Mouse (Mus musculus) gastrocnemius, postnatal 14 days (tissue): ENCODE measurements at regions not wholly inside any gene's neighbourhood (a gene's known extent, or its start where the extent isn't known, plus 50 kb on each side); places are given as distances from the start of the nearest gene placed in this dataset.

ENCODE experiments used
- DNase-seq: peaks from one replicate; pipeline ENCODE4 v3.0.0; 2021; ENCODE audit warnings: mixed read lengths
- intact Hi-C: fragments of 180-260 bp; cut with DNase I; formaldehyde crosslinking; loops from one replicate; pipeline ENCODE4 v1.15.1; 2025; ENCODE audit warnings: low total_unique reads

DNA sequence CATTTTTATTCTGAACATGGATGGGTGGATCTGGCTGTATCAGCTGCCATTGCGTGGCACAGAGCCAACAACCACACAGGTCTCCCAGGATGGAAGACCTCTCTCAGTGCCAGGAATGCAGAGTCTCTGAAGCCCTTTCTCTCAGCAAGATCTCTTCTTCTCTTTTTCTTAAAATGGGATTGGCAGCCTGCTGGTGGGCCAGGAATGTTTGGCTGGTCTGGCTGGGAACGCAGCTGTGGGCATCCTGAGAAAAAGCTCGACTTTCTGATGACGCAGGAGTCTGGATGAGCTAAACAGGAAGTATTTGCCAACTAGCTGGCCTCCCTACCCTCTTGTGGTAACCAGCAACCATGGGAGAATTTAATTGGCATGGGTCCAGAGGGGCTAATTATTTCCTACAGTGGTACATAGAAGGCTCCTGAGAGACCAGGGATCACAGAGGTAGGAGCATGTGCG lies 89.4 kb upstream of the Lrig1 start:
- intact Hi-C loops = no loop called here

DNA sequence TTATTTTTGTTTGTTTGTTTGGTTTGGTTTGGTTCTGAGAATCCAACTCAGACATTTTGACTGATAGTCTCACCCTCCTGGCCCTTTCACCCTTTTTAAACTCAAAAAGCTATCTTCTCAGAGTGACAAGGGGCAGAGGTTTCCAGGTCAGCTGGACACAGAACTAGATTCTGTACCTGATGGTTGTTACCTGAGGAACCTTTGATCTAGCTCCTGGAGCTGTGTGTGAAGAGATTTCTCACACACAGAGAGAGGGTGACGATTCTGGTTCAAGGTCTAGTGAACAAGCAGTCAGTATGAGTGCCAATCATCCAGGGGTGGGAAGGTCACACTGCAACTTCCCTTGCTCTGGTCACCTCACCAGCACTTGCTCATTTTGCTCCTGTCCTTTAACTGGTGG lies 83.5 kb upstream of the Lrig1 start:
- intact Hi-C loops = no loop called here
- DNase-seq = no peak

More for the DNA sequence above, 89.4 kb upstream of the Lrig1 start:
- no peak for DNase-seq

DNA sequence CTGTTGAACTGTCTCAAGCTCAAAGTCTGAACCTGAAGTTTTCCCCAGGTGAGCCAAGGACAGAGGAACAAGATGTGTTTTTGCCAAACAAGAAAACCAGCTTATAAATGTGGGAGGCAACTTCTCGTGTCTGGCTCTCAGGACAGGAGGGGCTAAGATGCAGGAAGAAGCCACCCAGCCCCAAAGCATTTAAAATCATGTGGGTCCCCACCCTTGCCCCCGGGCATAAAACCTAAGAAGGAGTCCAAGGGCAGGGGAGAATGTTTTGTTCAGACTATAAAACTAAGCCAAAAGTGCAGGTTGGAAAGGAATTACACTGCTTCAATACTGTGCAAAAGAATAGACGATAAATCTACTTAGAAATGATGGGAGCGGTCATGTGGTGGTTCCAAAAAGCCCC lies 80.7 kb upstream of the Lrig1 start:
- DNase-seq = no peak
- intact Hi-C loops = no loop called here

DNA sequence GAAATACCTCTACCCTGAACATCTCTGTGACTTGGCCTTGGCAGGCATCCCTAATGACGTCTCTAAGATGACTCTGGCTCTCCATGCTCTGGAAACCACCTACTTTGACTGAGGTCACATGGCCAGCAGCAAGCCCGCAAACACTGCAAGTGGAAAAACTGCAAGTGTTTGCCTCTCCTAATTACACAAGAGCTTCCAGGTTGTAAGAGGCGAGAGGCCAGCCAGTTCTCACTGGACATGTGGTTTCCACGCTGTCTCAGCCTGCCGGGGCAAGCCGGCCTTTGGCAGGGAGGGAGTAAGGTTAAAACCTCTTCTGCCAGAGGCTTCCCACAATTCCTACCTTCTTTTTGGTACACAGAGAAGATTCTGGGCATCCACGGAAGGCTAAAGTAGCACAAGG lies 79.9 kb upstream of the Lrig1 start:
- peak; percentile 59 for DNase-seq
- intact Hi-C loops = no loop called here

DNA sequence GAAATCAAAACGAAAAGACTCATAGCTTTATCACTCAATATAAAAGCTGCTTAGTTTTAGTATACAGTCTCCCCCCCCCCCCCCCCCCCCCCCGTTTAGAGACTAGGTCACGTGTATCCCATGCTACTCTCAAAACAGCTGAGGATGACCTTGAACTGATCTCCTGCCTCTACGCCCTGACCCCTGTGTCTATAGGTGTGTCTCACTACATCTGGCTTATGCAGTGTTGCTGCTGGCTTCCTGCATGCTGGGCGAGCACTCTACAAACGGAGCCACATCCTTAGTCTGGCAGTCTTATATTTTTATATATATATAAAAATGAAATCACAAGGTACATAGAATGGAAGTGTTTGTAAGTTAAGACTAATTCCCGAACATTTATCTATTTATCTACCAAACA lies 79.3 kb upstream of the Lrig1 start:
- DNase-seq = no peak
- intact Hi-C loops = no loop called here

DNA sequence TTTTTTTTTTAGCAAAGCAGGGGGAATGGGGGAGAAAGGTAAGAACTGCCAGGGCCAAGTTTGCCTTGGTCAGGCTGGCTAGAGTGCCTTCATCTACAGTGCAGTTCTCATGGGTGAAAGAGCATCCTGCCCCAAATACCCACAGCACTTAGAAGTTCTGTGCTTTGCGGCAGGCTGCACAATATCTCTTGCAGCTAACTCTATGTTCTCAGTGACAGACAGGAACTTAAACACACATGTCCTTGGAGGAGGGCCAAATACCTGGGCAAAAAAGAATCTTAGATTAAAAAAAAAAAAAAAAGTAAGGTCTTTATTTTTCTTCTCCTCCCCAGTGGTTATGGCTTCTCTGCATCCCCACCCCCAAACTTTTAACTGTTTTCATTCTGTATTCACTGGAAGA lies 78.8 kb upstream of the Lrig1 start:
- no peak for DNase-seq
- intact Hi-C loops = no loop called here

DNA sequence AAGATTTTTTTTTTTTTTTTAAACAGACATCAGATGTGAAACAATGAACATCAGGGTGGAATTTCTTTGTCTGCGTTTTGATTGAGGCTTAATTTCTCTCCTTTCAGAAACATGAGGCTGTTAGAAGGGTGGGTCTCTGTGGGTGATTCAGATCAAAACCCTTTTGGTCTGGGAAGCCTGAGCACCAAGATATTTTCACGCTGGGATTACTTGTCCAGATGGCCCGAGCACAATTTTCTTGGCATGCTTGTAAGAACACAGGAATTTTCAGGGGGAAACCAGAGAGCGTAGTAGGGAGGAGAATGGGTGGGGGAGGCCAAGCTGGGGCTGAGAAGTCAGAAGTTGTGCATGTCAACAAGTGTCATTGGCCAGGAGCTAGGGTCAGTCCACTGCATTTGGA lies 76.6 kb upstream of the Lrig1 start:
- intact Hi-C loops = no loop called here
- DNase-seq = peak; percentile 41

DNA sequence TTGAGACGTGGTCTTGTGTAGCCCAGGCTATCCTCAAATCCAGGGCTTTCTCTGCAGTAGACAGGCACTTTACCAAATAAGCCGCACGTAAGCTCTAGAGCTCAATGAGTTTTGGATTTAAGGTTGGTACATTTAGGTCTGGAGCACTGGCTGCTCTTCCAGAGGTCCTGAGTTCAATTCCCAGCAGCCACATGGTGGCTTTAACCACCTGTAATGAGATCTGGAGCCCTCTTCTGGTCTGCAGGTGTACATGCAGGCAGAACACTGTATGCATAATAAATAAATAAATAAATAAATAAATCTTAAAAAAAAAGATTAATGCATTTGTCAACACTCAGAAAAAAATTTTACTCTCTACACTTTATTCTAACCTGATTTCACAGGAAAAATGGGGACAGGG lies 74.9 kb upstream of the Lrig1 start:
- no peak for DNase-seq
- intact Hi-C loops = no loop called here

DNA sequence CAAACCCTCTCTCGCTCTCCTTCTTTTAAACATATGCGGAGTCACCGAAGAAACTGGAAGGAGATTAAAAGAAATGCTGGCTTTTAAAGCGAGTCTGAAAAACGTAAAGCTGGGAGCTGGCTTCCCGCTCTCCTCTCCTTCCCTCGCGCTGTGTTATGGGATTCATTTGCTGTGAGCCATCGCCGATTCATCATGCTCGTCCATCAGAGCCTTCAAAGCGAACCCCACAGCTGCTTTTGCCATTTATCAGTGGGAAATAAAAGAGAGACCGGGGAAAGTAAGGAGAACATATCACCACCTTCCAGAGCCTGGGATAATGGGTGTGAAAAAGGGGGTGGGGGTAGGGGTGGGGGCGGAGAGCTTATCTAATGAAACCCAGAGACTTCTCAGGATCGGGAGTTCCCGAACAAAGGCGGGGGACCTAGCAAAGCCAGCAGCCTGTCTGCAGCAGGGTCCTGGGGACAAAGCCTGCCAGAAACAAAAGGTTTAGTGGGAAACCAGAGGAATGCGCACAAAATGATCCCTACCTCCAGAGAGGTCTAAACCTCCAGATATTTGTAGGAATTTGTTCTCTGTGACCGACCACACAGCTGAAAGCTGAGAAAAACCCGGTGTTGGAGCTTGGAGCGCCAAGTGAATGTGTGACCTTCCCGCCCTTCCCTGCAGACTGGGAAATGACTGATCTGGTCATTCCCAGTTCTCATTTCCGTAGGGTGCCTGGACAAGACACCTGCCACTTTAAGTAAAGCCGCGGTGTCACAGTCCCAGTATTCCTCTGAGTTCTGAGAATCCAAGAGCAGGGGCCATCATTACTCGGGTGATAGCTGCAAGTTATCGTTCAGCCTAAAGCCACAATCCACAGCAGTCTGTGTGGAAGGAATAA lies 73.9 kb upstream of the Lrig1 start:
- no peak for DNase-seq
- intact Hi-C loops = no loop called here

DNA sequence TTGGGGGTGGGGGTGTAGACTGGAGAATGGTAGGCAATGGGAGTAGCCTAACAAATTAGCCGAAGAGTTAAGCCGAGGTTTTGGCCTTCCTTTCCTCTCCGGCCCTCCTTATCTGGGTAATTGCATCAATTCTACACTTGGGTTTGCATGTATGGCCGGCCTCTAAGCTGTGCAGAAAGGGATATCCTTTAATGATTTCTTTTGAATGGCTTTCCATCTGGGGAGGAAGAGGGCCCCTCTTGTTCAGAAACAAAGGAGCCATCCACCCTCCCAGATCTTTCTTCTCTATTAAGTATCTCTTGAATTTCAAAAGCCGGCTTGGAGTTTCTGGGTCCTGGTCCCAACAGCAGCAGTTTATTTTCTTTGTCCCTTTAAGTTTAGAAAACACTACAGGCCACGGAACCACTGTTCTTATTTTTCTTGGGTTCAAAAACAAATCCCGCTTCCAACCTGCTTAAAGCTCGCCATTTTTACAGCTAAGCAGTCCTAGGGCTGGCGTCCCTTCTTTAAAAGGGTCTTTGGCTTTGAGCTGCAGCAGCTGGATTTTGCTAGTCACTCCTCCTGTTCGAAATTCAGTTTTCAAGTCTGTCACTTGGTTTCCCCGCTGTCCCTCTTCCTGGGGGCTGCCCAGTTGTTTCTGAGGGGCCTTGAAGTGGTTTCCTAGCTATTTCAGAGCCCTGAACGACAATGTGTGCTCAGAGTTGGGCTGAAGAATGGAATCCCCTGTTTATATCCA lies 73.1 kb upstream of the Lrig1 start:
- intact Hi-C loops = no loop called here
- DNase-seq = no peak

DNA sequence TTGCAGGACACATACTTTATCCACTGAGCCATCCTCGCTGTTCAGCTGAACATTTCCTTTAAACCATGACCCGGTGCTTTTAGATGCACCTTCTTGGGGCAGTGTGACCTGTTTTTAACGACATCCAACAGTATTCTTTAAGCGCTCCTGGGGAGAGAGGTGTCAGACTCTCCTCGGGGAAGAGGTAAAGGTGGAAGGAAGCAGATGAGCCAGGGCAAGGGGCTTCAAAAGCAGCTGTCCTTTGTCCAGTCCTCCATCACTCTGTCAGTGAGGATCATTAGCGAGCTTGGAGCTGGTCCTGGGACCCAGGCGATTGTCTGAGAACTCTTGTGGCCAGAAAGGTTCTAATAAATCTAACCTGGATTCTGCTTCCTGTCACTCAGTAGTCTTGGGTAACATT lies 72.4 kb upstream of the Lrig1 start:
- DNase-seq = no peak
- intact Hi-C loops = no loop called here

DNA sequence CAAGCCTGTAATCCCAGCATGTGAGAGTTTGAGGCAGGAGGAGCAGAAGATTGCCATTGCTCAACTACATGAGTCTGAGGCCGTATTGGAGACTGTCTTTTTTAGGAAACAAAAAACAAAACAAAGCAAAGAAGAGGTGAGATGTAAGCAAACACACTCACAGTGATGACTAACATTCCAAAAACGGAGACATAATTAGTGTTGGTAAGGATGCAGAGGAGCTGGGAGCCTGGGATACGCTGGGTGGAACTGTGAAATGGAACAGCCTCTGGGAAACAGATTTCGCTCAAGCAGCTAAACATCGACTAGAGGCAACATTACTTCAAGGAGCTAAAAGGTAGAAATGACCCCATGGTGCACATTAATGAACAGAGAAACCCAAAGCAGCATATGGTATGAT lies 68.3 kb upstream of the Lrig1 start:
- intact Hi-C loops = no loop called here
- DNase-seq = no peak

DNA sequence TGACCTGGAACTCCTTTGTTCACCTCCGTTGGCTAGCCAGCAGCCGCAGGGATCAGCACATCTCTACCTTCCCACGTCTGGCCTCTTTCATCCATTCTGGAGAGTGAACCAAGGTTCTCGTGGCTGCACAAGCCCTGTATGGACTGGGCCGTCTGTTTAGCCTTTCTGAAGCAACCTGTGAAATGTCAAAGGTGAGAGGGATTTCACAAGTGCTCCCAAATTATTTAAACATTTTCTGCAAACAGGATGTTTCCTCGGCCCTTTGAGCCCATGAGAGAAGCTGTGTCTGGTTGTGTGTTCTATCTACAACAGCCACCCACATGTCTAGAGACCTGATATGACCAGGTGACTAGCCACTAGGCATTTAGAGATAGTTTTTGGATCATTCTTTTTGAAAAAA lies 65.8 kb upstream of the Lrig1 start:
- no peak for DNase-seq
- intact Hi-C loops = no loop called here

DNA sequence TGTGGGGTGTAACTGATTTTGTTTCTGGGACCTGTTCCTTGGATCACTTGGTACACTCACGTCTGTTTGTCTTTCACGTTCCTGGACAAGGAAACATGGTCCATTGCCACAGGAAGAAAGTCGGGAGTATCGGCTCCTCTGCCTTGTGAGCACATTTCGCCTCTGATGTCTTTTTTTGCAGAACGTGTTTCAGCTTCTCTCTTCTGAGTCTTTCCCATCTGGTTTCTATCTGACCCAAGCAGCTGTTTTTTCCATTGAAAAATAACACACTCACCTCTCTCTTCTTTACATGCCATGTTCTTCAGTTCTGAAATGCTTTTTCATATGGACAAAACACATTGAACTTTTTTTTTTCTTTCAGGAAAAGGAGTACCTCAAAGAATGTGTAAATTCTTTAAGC lies 61.4 kb upstream of the Lrig1 start:
- no peak for DNase-seq
- intact Hi-C loops = no loop called here

DNA sequence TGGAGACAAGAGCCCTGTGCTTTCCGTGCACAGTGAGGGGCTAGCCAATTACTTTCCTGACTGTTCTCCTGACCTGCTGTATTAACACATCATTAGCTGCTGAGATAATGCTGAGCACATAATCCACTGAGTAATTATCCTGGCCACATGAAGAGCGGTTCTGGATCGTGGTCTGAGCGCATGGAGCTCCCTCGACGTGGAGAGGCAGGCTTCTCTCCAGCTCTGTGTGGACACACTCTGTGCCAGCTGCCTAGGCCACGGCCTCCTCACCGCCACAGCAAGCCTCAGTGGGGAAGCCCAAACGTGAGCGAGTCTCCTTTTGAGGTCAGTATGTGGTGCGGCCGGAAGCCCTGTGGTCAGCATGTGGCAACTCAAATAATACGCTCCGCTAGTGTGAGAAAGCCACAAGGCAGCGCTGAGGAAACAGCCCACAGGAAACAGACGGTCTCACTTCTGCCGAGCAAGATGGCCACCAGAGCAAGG lies 60.7 kb upstream of the Lrig1 start:
- intact Hi-C loops = no loop called here
- DNase-seq = no peak

DNA sequence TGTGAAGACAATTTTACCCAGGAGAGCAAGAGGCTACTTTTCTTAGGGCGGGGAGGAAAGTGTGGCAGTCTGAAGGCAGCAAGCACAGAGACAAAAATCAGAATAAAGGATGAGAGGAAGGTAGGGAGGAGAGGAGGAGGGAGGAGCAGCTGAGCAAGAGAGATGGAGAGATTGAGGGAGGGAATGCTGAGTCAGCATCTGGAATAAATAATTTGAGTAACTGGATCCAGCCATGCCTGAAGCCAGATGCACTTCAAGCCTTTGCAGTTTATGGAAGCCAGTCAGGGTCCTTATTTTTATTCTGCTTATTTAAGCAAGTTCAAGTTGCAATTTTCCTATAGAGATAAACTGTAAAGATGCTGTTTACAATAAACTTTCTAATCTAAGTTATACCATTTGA lies 59.7 kb upstream of the Lrig1 start:
- no peak for DNase-seq
- intact Hi-C loops = no loop called here

DNA sequence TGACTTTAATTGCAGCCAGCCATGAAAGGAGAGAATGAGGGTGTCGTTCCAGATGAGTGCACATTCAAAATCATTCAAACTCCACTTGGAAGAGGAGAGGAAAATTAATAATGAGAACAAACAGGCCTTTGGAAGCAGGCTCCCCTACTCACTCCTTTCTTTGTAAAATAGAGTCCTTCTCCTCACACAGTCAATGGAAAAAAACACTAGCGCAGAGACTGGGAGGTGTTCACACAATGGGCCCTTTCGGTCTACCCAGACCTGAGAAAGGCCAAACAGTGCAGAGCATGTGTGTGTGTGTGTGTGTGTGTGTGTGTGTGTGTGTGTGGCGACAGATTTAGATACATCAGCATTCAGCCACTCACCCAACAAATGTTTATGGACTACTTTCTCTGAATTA lies 56.0 kb upstream of the Lrig1 start:
- DNase-seq = no peak
- intact Hi-C loops = no loop called here

DNA sequence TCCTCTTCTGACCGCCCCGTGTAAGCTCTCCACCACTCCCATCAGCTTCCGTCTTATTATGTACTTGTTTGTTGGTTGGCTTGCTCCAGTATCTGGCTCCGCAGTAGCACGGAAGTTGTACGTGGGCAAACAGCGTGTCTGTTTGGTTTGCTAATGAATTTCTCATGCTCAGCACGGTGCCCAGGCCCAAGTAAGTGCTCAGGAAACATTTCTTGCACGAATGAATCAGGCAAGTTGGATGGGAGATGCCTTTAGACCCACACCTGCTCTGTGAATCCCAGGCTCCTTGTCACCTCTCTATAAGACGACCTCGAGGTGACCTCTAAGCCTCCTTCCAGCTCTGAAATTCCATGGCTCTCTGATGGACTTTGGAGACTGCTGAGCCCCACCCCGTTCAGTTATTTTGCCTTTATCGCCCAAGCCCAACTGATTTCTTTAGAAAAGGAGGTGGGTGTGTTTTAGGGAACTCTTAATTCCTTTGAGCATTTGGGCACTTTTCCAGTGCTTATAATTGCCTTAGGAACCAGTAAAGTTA lies 55.4 kb upstream of the Lrig1 start:
- no peak for DNase-seq
- intact Hi-C loops = no loop called here

DNA sequence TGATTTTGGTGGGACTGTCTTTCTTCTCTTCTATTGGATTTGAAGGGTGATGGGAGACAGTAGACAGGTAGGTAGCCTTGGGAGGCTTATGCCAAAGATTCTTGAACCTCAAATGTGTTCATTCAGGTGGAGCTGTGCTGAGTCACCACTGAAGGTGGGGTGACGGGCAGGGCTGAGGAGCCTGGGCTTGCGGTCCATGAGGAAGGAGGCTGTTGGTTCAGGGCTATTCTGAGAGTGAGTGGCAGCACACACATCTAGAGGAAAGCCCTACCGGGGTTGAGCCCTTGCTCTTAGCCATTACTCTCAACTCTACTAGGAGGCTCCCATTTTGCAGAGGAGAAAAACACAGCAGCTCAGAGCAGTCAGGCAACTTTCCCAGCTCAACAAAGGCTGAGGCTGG lies 54.6 kb upstream of the Lrig1 start:
- DNase-seq = no peak
- intact Hi-C loops = no loop called here

DNA sequence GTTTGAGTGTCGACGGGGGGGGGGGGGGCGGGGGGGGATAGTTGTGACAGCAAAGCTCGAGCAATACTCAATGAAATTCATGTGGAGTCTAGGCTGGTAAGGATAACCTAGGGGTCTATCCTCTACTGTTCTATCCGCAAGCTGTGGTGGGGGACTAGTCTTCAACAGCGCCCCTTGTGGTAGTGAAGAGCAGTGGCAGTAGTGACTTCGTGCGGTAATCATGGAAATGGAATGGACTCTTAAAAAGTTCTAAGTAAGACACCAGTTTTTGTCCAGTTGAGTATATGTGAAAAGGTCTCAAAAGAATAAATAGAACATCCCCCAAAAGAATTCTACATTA lies 51.1 kb upstream of the Lrig1 start:
- no peak for DNase-seq
- intact Hi-C loops = no loop called here
